Mouse (Mus musculus): ENCODE data around the gene Cd48.
"Not testable (repeated sequence)": the region's sequence is repeated elsewhere in the genome, so short reads cannot be mapped to it uniquely, and the experiment has no call there.

The Cd48 gene

DNA sequence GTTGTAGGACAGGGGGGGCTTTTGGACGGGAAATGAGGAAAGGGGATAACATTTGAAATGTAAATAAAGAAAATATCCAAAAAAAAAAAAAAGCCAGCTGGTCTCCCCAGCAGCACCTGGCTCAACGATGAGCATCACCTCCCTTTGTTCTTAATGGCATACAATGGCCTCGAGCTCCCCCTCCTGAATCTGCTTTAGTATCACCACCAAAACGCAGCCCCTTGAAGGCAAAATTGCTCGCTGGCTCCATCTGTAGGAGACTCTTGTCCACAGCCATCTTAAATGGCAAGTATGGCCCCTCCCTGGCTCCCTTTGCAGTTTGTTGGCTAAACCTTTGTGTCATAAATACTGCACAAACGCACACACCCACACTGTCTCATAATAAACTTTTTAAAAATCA lies 17.2 kb downstream of the Cd48 start:
- DNase-seq, result peak; percentile 86

DNA sequence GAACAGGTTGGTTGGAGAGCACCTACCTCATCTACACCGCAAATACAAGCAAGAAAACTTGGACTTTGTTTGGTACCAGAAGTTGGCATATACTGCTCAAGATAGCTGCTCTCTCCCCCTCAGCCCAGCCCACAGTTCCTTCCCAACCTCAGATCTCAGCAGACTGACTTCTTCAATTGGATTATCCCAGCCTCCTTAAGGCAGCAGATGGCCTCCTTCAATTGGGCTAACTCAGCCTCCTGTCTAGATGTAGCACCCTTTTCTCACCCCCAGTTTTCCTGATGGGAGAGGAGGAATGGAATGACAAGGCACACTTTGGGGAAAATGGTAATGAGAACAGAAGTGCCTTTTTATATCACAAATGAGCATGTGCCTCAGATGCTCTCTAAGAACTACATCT lies 31.9 kb downstream of the Cd48 start:
- not testable (repeated sequence) for DNase-seq

DNA sequence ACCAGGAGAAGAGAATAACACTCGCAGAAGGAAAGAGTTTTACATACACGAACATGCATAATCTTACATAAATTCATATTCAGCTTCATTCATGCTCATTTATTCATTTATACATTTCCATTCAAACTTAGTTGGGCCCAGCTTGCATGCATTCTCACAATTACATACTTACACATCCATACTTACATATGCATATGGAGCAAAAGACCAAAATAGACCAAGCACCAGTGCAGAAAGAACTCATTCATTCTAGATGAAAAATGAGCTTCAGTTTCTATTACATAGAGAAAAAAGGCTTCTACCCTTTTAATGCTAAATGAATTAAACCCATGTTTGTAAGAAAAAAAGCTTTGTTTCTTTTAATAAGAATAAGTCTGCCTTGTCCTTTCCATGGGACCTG lies 33.6 kb downstream of the Cd48 start:
- DNase-seq, result no peak

DNA sequence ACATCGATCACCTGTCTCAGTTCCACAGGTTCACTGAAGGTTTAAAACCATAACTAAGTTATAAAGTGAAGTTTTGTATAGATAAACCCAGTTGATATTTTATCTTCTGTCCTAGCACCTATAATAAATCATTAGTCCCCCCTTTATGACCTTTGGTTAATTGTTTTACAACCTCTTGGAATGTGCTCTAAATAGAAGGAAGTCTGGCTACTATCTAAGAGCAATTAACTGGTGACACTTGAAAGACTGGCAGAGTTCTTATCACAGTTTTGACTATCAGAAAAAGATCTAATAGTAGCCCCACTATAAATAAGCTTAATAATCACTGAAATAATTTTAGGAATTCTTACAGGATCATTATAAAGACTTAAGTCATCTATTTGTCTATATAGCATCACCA lies 34.4 kb downstream of the Cd48 start:
- no peak for DNase-seq

DNA sequence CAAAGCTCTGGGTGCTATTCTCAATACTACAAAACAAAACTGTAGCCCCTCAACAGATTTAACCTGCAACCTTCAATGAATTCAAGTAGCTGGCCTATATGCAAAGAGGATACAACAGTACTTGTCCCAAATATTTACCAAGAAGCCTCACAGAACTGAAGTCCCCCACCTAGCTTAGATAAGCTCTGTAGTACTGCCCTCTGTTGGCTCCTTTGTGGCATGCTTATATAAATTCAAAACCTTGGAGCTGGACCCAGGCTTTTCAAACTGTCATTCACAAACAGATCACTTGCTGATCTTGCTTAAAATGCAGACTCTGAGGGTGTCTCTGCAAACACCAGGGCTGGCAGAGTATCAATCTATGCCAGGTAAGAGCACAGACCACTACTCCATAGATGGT lies 49.4 kb downstream of the Cd48 start:
- no peak for DNase-seq

DNA sequence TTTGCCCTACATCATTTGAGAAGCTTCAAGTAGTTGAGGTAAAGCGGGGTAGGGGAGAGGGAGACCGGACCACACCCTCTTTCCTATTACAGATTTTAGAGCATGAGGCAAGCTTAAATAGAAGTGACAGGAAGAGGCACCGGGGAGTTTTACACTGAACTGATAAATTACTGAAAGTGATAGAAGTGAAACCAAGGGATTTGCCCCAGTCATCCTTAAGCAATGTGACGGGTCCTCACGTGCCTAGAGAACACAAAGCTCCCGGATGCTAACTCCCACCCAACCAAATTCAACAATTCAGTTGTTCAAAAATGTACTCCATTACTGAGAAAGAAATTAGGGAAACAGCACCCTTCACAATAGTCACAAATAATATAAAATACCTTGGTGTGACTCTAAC lies 53.1 kb downstream of the Cd48 start:
- DNase-seq, result no peak

DNA sequence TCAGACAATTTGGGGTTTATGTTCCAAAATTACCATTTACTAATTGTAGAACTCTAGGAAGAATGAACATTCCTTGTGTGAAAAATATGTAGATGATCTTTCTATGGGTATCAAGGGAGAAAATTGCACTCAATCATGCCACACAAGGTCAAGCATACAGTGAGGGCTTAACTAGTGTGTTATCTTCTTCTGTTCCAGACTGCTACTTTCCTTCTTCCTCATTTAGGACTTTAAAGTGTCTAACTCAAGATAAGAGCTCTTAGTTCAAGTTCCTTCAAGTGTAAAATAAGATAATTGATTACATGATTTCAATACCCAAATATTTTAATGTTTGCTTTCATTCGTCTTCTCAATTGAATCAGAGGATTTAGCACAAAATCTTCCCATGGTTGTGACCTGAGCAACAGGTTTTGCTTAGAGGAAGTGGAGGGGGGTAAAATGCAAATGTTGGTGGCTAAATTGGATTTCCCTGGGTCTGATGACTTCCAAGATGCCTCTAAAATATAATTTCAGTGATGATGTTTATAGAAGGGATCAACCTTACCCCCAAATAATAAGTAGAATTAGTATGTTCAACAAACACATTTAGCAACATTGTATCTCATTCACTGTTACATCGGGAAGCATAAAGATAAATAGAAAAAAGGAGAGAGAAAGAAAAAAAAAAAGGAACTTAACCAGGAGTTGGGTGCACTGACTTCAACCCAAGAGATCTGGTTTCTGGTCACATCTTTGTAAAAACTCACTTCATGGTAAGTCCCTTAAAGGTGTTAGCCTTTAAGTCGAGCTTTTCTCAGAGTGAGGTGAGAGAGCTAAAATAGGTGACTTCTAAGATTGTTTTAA lies 66.5 kb downstream of the Cd48 start:
- no peak for DNase-seq

Data from thymus, postnatal 25 days (tissue).